Mouse (Mus musculus) CH12.LX (cell line): ENCODE results near the gene Rwdd4a.

Source experiments
- BHLHE40 ChIP-seq: IDR thresholded peaks from 2 replicates; pipeline ENCODE4 v1.6.1; 2011; ENCODE audit warnings: mild to moderate bottlenecking, low read depth, low read length, improper control_type of control experiment
- CHD2 ChIP-seq: IDR thresholded peaks from 2 replicates; pipeline ENCODE4 v1.6.1; 2011; ENCODE audit warnings: low read length, improper control_type of control experiment
- CTCF ChIP-seq, 2 experiments: IDR thresholded peaks in 1 of 2; conservative IDR thresholded peaks in 1 of 2; 2 replicates each; pipeline ENCODE4 v1.5.1; 2011 to 2012; ENCODE audit warnings: low read depth in 2 of 2, low read length in 2 of 2, improper control_type of control experiment in 1 of 2, inconsistent platforms in 1 of 2, mild to moderate bottlenecking in 1 of 2, moderate library complexity in 1 of 2
- GABPA ChIP-seq: IDR thresholded peaks from 2 replicates; pipeline ENCODE4 v1.6.1; 2012; ENCODE audit warnings: low read depth, low read length, improper control_type of control experiment, inconsistent platforms; ENCODE audit not compliant: insufficient replicate concordance
- MAX ChIP-seq: IDR thresholded peaks from 2 replicates; pipeline ENCODE4 v1.6.1; 2011; ENCODE audit warnings: low read length, improper control_type of control experiment
- POLR2A ChIP-seq: IDR thresholded peaks from 2 replicates; pipeline ENCODE4 v1.6.1; 2011; ENCODE audit warnings: low read depth, mild to moderate bottlenecking, improper control_type of control experiment, low read length
- TBP ChIP-seq: conservative IDR thresholded peaks from 2 replicates; pipeline ENCODE4 v1.6.1; 2011; ENCODE audit warnings: low read depth, low read length, improper control_type of control experiment
- USF2 ChIP-seq: conservative IDR thresholded peaks from 2 replicates; pipeline ENCODE4 v1.6.1; 2011; ENCODE audit warnings: low read depth, low read length, improper control_type of control experiment
- ZNF384 ChIP-seq: IDR thresholded peaks from 2 replicates; pipeline ENCODE4 v1.6.1; 2012; ENCODE audit warnings: low read depth, low read length, improper control_type of control experiment, inconsistent platforms

DNA sequence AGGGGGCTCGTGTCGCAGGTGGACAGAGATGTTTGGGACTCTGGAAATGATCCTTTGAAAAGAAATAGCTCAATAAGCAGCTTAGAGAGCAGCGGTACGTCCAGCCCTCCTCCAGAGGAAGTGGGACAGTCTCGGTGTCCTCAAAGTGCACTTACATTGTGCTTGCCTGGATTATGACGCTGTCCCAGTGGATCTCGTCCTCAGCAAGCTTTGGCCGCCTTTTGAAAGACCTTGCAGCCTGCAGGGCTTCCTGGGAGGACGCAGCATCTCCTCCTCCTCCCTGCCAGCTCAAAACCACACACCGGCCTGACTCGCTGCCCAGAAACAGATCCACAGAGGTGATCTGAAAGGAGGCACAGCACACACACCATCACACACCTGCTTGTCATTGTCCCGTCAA, 28.0 kb upstream of the Rwdd4a start:
- TF ChIP-seq MAX = no peak
- no peak for TF ChIP-seq CTCF (conservative IDR thresholded peaks at IDR 0.05 in 1 of 2, IDR thresholded peaks at IDR 0.05 in 1 of 2; ENCODE audit: low read depth in 2 of 2, low read length in 2 of 2)
- TF ChIP-seq POLR2A = no peak
- TF ChIP-seq CHD2 = no peak
- TF ChIP-seq ZNF384 = no peak
- TF ChIP-seq GABPA = no peak
- TF ChIP-seq TBP = no peak
- TF ChIP-seq USF2 = no peak
- TF ChIP-seq BHLHE40 = no peak
